Mouse (Mus musculus): ENCODE data around the gene Srp72.
"Not testable (repeated sequence)": the region's sequence is repeated elsewhere in the genome, so short reads cannot be mapped to it uniquely, and the experiment has no call there.

Srp72 gene

GRCm38 (mm10) chr5:76964651-76965050, 9.8 kb upstream of the Srp72 start:
- DNase-seq (ENCODE audit: low read depth): no peak

GRCm38 (mm10) chr5:76969250-76969649, 5.2 kb upstream of the Srp72 start:
- DNase-seq (ENCODE audit: low read depth): no peak

DNA sequence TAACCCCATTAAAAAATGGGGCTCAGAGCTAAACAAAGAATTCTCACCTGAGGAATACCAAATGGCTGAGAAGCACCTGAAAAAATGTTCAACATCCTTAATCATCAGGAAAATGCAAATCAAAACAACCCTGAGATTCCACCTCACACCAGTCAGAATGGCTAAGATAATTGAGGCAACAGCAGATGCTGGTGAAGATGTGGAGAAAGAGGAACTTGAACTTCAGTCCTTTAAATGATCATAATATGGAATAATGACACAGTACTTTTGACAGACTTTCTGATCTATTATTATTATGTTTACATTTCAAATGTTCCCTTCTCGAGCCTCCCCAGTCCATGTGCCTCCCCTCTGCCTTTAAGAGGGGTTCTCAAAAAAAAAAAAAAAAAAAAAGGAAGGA, 3.4 kb upstream of the Srp72 start:
- DNase-seq (ENCODE audit: low read depth): not testable (repeated sequence)

- peak; percentile 65 for DNase-seq (ENCODE audit: low read depth)
These were observed 995 bp upstream of the Srp72 start for GRCm38 (mm10) chr5:76973488-76973887.

DNA sequence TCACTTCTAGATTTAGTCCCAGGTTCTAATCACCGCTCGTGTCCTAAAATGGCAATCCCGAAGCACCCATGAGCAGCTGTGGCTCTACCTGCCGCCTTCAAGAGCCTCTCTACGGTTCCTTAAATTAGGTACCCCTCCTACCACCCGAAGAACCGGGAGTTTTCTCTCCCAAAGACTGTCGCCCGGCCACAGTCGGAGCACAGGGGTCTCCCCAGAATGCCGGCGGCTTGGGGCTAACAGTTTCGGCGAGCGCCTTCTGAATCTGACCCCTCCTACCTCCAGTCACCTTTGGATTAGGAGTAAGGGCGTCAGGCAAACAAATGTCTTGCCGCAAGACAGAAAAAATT, 303 bp upstream of the Srp72 start:
- no peak for DNase-seq (ENCODE audit: low read depth)

DNA sequence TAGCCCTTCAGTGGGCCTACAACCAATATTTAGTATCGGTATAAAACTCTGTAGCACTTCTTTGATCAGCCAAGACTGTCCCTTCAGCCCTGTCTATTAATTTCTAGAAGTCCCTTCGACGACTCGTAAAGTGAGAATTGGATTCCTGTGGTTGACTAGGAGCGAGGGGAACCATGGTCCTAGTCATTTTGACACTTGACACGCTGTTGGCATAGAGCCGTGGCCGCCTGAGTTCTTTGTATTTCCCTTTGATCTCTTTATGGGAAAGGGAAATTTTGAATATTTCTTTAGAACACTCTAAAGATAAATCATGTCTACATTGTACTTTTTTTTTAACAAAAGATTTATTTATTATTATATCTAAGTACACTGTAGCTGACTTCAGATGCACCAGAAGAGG, 1.3 kb downstream of the Srp72 start:
- DNase-seq (ENCODE audit: low read depth): no peak

- no peak for DNase-seq (ENCODE audit: low read depth)
These were observed 9.5 kb downstream of the Srp72 start for GRCm38 (mm10) chr5:76984015-76984414.

GRCm38 (mm10) chr5:76990789-76991188, 16.3 kb downstream of the Srp72 start:
- no peak for DNase-seq (ENCODE audit: low read depth)

GRCm38 (mm10) chr5:76993174-76993814, 18.8 kb downstream of the Srp72 start:
- no peak for DNase-seq (ENCODE audit: low read depth)

GRCm38 (mm10) chr5:76998416-76998815, 23.9 kb downstream of the Srp72 start:
- peak; percentile 47 for DNase-seq (ENCODE audit: low read depth)

DNA sequence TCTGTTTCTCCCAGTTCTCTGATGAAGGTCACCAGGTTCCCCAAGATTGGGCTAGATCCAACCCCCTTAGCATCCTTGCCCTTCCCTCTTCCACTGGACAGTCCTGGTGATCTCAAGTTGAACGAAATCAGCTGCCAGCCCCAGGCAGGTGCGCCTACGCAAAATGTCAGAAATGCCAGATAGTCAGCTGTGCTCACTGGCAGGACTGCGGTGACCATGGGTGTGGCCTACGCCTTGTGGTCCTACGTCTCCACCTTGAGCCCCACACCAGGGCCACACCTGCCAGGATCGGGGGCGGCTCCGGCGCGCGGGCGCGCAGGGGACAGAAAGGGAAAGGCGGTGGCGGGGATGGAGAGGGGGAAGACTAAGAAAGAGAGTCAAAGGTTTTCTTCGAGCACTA, 26.7 kb downstream of the Srp72 start:
- DNase-seq (ENCODE audit: low read depth): no peak

GRCm38 (mm10) chr5:77004051-77004821, 29.8 kb downstream of the Srp72 start, which contains the start of gene Arl9:
Arl9 (plus strand) TSS chr5:77004055.
- DNase-seq (ENCODE audit: low read depth): no peak

DNA sequence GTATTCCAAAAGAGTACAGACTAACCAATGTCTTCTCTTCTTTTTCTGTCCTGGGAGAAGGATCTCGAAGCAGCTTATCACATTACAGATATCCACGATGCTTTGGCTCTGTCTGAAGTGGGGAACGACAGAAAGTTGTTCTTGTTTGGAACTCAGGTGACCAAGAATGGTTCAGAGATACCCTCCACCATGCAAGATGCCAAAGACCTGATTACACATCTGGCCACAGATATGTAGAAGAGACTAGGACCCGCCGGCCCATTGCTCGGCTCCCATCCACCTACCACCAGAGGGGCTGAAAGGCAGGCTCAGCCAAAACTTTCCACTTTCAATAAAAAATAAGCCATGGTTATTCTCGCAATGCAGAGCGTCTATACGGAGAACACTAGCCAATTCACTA, 35.9 kb downstream of the Srp72 start:
- no peak for DNase-seq (ENCODE audit: low read depth)

DNA sequence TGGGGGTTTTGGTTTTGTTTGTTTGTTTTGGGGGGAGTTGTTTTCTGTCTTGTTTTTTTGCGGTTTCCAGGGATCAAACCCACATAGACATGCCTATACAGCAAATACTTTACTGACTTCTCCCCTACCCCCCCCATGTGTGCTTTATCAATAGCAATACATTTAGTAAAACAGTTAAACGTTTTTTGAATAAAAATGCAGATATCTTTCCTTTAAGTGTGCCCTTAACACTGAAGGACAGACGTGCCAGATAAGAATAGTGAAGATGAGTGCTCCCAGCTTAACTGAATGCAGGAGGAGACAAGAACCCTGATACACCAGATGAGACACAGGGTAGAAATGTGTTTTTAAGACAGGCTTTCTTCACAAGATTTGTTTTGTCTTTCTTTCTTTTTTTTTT, 36.6 kb downstream of the Srp72 start:
- no peak for DNase-seq (ENCODE audit: low read depth)

- DNase-seq (ENCODE audit: low read depth): peak; percentile 14
These were observed 38.7 kb downstream of the Srp72 start for GRCm38 (mm10) chr5:77013171-77013570.

DNA sequence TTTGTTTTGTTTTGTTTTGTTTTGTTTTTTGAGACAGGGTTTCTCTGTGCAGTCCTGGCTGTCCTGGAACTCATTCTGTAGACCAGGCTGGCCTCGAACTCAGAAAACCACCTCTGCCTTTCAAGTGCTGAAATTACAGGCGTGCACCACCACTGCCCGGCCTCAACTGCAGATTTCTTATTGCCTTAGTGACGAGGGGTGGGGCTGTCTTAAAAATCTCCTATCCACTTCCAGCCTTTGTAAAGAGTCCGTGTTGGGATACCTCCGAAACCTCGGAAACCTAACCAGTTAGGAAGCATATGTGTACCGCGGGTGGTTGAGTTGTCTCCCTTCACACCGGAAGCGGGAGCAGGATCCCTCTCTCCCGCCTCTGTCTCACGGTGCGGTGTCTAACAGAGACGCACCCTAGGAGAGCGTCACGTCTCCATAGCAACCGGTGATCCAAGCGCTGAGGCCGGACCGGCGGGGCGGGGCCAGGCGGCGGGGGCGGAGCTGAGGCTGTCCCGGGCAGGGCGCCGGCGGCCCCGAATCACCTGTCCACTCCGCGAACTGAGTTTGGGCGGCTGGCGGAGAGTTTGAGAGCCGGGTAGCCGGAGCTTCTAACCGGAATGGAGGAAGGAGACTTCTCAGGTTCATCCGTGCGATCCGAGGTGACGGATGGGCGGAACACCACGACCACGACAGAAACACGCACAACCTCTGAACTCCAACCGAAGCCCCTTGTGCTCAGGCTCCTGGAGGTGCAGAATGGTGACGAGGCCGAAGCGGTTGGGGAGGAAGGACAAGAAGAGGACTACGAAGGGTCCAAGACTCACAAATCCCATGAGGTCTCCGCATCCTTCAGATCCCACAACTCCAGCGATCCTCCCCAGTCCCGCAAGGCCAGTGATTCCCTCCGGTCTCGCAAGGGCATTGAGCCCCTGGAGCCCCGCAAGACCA, 41.3 kb downstream of the Srp72 start, which contains the start of gene Thegl:
Gene Thegl, plus strand, starts transcription at position 480 of the 939 bp plus-strand sequence.
- DNase-seq (ENCODE audit: low read depth): no peak

DNA sequence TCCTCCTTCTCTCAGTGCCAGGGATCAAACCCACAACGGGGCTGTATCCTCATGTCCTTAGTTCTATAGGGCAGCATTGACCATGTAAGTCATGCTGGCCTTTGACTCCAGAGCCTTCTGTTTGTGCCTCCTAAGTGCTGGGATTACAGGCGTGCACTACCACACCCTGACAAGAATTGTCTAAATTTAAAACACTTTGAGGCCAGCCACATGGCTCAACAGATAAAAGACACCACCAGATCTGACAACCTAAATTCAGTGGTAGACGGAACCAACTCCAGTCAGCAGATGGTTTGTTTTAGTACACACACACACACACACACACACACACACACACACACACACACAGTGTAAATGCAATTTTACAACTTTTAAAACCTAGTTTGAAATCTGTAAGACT, 53.6 kb downstream of the Srp72 start:
- no peak for DNase-seq (ENCODE audit: low read depth)

- peak; percentile 69 for DNase-seq (ENCODE audit: low read depth)
These were observed 55.3 kb downstream of the Srp72 start for GRCm38 (mm10) chr5:77029735-77030134.

GRCm38 (mm10) chr5:77035101-77035500, 60.6 kb downstream of the Srp72 start:
- not testable (repeated sequence) for DNase-seq (ENCODE audit: low read depth)

DNA sequence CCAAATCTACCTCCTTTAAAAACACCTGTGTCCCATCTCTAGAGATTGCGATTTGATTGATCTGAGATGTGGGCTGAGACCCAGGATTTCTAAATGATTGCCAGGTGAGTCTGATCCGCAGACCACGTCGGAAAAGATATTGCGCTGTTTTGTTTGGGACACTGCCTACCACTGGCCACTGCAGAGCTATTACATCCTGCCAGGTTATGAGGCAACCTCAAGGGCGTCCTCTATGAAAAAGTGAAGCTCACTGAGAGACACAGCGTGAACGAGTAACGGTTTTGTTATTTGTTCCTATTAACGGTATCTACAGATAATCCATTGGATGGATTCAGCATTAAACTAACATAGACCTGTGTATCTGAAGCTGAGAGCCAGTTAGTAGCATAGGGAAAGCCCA, 64.0 kb downstream of the Srp72 start:
- DNase-seq (ENCODE audit: low read depth): no peak

DNA sequence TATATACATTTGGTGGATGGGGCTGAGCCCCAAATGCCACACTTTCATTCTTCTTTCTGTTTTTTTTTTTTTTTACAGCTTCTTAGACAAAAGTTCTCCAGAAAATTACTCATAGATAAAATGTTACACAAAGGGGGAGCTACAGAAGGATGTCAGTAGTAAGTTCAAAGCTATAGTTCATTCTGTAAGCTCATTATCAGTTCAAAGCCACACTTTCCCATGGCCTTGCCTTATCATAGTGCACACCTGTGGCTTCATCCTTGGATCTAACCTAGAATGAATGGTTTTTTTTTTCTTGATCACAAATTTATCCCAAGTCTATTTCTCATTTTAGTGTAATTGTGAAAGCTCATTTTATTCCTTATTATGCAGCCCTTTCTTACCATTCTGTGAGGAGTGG, 64.9 kb downstream of the Srp72 start:
- no peak for DNase-seq (ENCODE audit: low read depth)

DNA sequence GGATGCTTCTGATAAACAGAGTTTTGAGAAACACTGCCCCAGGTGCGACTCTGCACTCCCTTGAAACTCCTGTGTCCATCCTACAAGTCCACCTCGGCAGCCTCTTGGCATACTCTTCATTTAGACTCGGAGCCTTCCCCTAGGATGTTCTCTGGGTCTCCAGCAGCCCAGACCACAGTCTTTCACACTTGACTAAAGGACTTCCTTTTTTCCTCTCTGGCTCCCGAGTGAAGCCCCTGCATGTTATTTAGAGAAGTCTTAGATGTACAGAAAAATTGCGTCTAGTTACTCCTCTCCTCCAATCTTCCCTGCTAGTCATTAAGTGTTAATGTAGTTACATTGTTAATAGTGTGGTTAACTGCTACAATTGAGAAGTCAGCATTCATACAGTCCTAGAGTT, 69.9 kb downstream of the Srp72 start:
- no peak for DNase-seq (ENCODE audit: low read depth)

Data from 416B (cell line).